Mouse (Mus musculus) layer of hippocampus, adult 11-12 months (tissue): ENCODE data around the gene Ralgps1.

Experiments used
- DNase-seq: peaks from one replicate; pipeline ENCODE4 v3.0.0; 2022; ENCODE audit warnings: low spot score

Gene Ralgps1

DNA sequence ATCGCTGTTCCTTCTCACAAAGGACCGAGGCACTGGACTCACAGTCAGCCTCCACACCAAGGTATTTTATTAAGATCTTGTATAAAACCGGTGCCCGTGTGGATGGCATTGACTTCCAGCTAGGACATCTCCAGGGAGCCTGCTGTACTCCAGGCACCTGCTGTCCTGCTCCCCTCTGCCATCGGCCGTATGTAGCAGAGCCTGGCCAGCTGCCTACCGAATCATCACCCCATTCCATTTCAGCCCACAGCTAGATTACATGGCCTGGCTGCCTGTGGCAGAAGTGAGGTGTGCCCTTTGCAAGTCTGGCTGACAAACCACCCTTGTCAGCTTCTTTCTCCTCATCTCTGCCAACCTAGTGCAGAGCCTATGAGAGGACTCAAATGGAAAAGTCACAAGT, 197.6 kb downstream of the Ralgps1 start:
- no peak for DNase-seq

DNA sequence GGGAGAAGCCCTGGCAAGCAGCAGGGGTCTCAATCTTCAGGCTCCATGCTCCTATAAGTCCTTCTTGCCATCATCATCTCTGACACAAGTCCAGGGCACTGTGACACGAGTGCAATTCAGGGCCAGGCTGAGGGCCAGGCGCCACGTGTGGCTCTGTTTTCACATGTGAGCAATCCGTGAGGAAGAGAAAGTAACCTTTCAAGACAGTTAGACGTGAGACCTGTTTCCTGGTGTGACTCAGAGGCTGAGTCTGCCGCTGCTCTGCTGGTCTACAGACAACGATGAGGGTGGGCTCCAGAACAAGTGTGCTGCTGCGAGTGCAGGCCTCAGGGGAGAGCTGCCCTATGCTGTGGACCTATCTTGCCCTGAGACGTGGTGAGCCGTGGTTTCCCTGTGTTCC, 198.2 kb downstream of the Ralgps1 start:
- DNase-seq = no peak

DNA sequence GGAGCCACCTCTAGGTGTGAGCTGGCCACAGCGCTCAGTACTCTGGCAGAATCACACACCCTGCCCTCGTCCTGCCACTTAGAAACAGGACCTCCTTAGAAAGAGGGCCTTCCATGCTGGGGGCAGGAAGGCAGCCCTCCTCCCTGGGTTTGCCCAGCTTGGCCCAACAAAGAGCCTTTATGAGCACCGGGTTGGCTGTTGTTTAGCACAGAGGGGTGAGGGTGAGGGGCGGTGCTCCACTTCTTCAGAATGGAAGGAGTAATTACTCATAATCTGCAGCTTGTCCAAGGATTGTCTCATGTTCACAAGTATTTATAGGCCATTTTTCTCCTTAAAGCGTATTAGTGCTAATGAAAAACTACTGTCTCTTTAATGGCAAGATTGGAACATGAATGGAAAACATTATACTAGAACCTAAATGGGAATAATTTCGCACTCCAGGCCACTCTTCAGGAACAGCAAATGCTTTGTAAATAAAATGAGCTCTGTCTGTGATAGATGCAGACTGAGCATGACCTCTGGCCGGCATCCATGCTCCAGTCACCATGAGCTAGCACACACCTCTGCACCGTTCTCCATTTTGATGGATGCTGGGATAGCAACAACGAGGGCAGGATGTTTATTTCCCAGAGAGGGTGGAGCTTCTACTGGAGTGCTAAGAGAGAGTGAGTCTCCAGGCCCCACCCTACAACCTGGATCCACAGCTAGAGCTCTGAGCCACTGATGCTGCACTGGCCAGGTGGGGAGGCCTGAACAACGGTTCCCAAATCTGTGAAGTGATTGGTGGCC, 200.3 kb downstream of the Ralgps1 start:
- DNase-seq = no peak

DNA sequence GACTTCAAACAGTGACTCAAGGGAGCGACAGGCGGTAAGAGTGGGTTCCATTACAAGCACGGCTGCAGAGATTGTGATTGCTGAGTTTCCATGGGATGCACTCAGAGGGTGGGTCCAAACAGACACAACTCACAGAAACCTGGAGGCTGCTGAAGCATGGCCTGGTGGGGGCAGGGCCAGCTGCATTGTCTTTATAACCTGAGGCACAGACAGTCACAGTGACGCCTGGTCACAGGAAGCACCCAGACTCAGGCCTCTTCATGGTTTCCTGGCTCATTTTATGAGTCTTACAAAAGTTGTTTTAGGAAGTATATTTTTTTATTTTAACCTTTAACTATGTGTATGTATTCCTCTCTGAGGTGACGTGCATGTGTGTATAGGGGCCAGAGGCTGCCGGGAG, 201.8 kb downstream of the Ralgps1 start:
- no peak for DNase-seq

DNA sequence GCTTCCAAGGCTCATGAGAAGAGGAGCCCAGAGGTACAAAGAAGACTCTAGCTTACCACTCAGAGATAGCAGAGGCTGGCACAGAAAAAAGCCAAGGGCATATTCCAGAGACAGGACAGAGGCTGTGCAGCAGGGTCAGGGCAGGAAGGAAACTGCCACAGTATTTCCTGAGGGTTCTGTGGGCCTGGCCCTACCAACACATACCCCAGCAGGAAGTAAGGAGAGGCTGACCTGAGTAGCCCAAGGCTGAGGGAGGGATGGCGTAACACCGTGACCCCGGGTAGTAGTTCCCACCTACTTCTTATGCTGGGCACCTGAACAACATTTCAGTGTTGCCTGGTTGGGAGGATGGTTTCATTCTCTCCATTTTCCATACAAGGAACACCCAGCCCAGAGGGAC, 204.2 kb downstream of the Ralgps1 start:
- DNase-seq = no peak

DNA sequence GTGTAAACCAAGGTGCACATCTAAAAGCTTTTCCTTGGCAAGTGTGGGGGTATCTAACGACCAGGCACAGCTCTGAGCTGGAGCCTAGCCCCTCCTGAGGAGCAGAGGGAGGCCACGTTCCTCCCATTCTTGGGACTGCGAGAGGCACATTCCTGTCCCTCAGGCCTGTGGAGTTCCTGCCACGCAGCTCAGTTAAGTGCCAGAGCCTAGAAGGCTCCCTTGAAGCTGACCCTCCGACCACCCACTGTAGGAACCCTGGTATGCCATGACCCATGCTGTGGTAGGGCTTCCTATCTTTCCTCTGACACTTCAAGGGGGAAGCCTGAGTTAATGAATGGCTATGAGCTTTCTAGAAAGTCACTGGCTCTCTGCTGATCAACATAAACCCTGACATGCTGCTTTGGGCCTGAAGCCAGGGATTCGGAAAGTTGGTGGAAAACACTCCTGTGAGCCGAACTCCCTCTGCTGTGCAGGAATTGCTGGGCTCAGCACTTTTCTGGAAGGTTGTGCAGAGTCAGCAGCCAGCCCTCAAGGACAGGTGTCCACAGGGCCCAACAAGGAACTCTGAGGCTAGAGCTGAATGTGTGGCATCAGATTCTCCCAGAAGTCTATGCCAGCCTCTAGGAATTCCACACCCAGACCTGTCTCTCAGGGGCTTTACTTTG, 205.4 kb downstream of the Ralgps1 start:
- DNase-seq = no peak

DNA sequence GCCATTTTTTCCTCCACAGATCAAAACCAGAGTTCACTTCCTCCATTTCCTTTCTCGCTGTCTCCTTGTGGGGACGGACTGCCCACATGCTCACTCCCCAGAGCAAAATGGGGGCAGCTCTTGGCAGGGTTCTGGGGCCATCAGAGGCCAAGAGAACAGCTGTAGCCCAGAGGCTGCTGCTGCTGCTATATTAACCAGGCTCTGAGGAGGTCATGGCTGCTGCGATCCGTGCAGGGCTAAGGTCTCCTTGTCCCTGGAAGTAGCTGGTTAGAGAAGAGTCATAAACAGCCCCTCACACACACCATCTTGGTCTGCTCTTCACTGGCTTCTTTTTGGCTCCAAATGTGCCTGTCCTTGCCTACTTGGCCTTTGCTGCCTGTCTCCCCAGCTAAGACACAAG, 206.1 kb downstream of the Ralgps1 start:
- DNase-seq = no peak

DNA sequence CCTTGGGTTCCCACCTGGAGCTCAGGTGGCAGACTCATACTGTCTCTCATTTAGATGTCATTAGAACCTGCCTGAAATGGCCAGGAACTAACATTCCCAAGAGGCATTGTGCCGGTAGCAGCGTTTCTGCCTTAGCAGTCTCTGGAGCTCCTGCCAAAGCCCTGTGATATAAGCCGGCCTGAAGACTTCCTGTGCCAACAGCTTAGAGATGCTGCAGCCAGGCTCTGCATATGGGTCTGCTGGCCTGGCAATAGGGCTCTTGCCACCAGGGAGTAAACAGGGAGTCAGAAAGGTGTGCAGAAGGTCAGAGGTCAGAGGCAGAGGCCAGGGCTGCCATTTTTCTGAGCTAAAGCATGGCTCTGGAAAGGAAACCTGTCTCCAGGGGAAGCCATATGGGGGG, 206.6 kb downstream of the Ralgps1 start:
- no peak for DNase-seq

DNA sequence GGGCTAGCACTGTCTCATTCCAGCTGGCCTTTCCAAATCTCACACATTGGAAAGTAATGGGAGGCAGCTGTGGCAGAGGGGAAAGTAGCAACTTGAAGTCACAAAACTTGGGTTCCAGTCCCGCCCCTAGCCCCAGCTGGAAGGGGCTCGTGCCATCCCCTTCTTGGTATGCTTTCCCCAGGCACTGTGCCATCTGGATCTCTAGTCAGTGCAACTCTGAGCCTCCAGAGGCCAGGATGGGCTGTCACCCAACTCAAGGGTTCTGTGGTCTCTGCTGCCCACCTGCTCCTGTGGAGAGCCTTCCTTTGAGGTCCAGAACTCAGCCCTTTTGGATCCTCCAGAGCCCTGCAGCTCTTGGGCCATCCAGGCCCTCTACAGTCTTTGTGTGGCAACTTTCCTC, 209.2 kb downstream of the Ralgps1 start:
- DNase-seq = no peak

DNA sequence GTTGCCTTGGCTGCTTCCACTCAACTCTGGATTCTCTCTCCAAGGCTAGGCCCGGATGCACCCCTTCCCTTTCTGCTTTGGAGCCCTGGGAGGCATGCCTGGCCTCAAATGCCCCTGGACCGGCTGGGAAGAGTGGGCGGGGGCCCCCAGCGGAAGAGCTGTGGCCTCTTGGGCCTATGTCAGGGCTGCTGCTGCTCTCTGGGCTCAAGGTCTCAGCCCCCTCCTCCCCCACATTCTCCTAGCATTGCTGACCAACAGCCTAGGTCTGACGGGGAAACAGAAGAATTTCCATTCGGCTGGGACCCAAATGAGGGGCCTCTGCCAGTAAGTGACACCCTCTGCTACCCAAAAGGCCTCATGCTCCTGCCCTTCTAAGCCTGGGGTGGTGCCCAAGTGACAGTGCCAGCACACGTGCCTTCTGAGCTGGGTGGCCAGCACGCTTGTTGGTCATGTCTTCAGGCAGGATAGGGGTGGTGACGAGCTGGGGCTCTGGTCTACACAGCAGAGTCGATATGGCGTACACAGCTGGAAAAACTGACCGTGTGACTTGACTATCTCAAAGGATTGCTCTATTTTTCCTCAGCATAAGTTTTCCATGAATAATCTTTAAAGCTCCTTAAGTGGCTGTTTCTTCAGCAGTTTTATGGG, 210.8 kb downstream of the Ralgps1 start:
- no peak for DNase-seq

DNA sequence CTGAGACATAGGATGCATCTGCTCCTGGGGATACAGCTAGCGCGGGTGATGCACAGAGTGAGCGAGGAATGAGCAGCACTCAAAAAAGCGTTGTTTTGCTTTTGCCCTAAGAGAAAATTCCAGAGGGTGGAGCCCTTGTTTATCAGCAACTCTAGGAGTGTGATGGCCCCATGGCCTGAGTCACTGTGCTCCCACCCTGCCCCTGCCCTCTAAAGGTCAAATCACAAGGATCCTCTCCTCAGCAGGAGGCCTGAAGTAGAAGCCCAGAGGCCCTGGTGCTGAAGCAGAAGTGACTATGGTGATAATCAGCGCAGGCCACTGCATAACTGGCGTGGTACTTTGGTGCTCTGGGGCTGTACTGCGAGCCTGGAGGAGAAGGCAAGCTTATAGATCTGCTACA, 211.7 kb downstream of the Ralgps1 start:
- no peak for DNase-seq

DNA sequence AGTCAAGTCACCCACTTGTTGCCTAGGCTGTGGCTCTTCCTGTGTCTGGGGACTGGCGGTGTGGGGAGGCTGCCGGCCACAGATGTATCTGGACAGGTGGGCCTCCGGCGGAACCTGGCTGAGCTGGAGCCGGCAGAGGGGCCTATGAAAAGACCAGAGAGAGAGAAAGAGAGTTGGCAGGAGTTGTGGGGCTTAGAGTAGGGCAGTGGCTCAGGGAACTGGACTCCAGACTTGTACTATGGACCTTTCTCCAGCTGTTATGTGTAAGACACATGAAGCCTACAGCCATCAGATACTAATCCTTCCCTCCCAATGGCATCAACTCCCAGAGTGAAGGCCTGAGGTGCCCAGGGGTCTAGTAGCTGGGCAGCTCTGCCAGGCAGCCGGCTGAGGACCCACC, 212.4 kb downstream of the Ralgps1 start:
- no peak for DNase-seq

DNA sequence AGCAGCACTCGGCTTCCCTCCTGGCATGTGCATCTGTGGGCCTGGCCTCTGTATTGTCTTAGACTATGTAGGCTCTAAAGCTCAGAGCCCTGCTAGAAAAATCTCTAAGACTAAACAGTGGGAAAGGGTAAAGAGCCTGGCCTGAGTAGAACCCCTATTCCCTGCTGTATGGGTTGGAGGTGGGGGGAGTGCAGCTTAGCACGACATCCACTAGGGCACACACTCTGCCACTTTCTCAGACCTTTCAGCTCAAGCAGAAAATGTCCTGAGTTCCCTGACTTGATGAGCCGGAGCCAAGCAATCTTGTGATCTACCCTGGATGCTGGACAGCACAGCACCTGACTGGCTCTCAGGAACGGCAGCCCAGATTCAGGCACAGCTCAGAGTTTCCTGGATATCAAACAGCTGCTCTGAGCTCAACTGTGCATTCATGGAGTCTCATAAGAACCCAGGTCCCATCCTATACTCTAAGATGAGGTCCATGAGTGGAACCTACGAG, 215.0 kb downstream of the Ralgps1 start:
- no peak for DNase-seq

DNA sequence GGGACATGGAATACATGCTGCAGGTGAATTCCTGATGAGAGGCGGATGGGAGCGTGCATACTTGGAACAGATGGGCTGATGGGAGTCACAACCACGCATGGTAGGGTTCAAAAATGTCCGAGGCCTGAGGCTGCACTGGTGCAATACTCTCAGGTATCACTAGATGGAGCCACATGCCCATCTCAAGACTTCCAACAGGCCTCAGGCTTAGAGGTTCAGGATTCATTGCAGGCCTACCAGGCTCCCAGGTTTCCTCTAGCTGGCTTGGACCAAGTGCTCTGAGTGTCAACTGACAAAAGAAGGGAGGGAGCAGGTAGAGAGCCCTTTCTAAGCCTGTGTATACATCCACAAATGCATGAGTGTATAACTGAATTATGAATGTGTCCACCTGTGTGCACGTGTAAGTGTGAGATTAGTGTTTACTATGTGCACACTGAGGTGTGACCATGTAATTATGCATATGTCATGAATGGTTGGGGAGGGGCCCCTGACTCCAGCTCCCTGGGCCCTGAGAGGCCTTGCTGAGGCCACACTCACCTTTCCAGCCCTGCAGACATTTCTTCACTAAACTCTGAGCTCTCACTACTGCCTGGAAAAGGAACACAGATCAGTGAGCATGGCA, 216.4 kb downstream of the Ralgps1 start:
- DNase-seq = peak; percentile 83

DNA sequence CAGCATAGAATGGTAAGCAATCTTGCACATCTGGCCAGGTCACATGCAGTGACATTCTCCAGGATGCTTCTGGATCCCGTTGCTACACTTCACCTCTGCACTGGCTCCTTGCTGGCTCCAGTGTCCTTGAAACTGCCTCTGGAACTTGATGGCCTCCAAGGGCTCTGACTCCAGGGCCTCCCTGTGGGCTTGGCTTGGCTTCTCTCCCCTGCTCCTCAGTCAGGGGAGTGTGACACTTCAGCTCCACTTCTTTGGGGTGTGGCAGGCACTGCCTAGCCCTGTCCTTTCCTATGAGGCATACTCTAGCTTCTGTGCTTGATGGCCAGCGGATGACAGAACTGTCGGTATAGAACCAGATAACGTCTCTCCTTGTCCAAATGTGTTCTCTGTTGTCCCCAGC, 224.3 kb downstream of the Ralgps1 start:
- no peak for DNase-seq

DNA sequence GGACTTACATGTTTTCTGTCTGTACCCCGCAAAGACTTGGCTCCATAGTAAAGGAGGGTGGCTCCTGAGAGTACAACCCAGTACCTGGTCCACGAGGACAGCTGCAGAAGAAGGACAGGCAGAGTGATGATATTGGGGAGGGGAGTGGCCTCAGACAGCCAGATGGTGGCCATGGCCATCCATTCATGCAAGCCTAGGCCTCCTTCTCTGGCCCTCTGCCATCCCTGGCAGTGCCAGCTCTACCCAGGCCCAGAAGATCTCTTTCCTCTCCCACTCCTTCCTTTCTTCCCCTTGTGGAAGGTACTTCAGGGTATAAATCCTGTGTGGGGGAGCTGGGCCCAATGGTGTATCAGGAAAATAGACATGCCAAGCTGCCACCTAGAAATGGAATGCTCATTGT, 228.0 kb downstream of the Ralgps1 start:
- DNase-seq = no peak

DNA sequence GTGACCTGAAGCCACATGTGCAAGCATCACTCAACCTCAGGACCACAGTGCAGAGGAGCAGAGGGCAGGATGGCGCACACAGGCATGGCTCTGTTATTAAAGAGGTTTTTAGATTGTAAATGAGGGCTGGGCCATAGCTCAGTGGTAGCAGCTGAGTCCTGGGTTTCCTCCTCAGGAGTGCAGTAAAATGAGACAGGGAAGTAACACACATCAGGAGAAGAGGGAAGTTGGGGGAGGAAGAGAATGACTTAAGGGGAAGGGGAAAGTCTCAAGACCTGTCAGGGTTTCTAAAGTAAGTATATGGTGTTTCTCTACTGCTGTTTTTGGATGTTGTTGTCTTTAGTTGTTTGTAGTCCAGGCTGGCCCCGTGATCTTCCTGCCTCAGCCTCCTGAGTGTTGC, 232.8 kb downstream of the Ralgps1 start:
- no peak for DNase-seq

DNA sequence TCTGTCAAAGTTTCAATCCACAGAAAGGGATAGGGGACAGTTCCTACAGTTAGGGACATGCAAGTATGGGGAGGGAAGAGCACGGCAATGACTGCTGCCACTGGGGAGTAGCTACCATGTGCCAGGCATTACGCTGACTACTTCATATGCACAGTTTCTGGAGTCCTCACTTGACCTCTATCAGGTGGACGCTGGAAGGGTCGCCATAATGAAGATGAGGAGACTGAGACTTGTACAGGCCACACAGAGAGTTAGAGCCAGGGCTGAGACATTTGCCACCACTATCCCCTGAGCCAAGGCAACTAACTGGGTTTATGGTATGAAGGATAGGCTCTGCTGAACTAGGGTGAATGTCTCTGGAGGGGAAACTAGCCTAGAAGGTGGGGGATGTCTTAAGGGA, 233.6 kb downstream of the Ralgps1 start:
- no peak for DNase-seq

DNA sequence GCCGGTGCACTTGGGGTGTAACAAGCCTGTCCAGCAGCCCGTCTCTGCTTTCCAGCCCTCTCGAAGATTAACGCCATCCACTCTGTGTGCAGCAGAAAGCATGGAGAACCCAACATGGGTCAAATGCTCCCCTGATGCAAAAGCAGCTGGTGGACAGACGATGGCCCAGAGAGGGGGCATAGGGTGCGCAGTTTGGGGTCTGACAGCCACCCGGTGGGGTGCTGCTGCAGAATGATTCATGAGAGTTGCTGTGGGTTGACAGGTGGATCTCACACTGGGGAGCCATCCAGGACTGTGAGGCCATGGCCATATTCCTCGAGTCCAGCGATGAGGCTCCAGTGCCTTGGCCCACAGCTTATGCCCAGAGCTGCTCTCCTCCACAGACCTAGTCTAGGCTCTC, 234.0 kb downstream of the Ralgps1 start:
- no peak for DNase-seq

DNA sequence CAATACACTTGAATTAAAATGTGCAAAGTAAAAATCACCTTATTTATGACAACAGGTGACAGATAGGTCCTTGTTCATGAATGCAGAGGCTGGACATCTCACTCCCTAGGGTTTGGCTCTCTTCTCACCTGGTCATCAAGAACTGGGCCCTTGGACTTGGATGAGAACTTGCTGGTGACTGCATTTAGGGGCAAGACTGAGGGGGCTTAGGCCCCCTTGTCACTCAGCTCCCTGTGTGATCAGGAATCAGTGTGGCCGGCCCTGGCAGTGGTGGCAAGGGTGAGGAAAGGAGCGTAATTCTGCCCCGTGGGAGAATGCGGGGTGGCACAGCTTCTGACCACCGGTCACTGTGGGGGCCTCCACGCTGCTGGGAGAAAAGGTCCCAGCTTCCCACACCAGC, 234.9 kb downstream of the Ralgps1 start:
- DNase-seq = no peak

DNA sequence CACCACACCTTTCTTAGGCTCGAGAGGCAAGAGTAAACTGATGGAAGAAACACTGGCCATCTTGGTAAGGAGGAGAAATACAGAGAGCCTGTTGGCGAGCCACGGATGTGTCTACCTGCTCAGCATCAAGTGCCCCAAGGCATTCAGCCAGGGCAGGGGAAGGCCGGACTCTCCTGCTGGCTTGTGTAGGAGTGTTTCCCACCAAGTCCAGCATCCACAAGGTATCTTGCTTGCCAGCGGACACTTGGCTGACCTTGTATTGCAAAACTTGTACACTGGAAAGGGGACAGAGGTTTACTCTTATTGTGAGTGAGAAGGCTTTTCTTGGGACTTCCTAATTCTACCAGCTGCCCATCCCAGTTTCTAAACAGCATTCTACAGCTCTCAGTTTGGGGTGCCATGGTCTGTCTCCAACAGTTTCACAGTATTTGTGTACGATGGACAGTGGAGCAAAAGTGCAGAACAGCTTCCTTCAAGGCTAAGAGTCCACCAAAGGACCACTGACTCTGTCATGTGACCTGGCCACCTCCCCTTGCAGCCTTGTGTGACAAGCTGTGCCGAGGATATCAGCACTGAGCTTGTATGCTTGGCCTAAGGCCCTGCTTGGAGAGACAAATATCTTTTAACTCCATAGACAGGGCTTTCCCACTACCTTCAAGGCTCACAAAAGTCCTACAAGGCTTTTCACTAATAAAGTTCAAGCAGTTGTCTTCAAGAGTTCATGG, 236.4 kb downstream of the Ralgps1 start:
- DNase-seq = no peak

DNA sequence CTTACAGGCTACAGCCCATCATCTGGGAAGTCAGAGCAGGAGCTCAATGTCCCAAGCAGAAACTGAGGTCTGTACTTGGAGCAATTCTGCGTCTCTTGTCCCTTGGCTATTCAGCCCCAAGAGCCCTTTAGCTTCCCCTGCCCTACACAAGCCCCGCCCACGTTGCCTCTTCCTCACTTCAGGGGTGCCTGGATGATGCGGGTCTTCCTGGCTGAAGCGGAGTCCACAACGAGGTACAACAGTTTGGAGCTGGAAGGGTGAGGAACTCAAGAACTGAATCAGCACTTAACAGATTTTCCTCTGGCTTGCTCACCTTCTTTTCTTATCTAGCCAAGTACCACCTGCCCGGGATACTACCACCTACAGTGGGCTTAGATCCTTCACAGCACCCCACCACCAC, 239.0 kb downstream of the Ralgps1 start:
- DNase-seq = no peak
